Mouse (Mus musculus): Measurements from ENCODE around the gene Ydjc.
"Not testable (repeated sequence)": the region's sequence is repeated elsewhere in the genome, so short reads cannot be mapped to it uniquely, and the experiment has no call there.

Ydjc gene

GRCm38 (mm10) chr16:17151874-17152273 lies 7.5 kb downstream of the Ydjc start:
- no peak for DNase-seq (ENCODE audit: extremely low spot score, low spot score)

GRCm38 (mm10) chr16:17154346-17154745 lies 9.9 kb downstream of the Ydjc start:
- DNase-seq (ENCODE audit: extremely low spot score, low spot score): no peak

GRCm38 (mm10) chr16:17165478-17165877 lies 21.1 kb downstream of the Ydjc start:
- DNase-seq (ENCODE audit: extremely low spot score, low spot score): not testable (repeated sequence)

GRCm38 (mm10) chr16:17167179-17167578 lies 22.8 kb downstream of the Ydjc start:
- no peak for DNase-seq (ENCODE audit: extremely low spot score, low spot score)

- DNase-seq (ENCODE audit: extremely low spot score, low spot score): no peak
Observed at GRCm38 (mm10) chr16:17168049-17168448, 23.6 kb downstream of the Ydjc start.

- DNase-seq (ENCODE audit: extremely low spot score, low spot score): no peak
Observed at GRCm38 (mm10) chr16:17175765-17176164, 31.3 kb downstream of the Ydjc start.

GRCm38 (mm10) chr16:17177623-17178170 lies 33.3 kb downstream of the Ydjc start:
- no peak for DNase-seq (ENCODE audit: extremely low spot score, low spot score)

GRCm38 (mm10) chr16:17179706-17180105 lies 35.3 kb downstream of the Ydjc start:
- DNase-seq (ENCODE audit: extremely low spot score, low spot score): no peak

- no peak for DNase-seq (ENCODE audit: extremely low spot score, low spot score)
Observed at GRCm38 (mm10) chr16:17181382-17181781, 37.0 kb downstream of the Ydjc start.

GRCm38 (mm10) chr16:17182136-17182535 lies 37.7 kb downstream of the Ydjc start:
- DNase-seq (ENCODE audit: extremely low spot score, low spot score): no peak

- no peak for DNase-seq (ENCODE audit: extremely low spot score, low spot score)
Observed at GRCm38 (mm10) chr16:17183003-17183402, 38.6 kb downstream of the Ydjc start.

- DNase-seq (ENCODE audit: extremely low spot score, low spot score): no peak
Observed at GRCm38 (mm10) chr16:17185475-17185874, 41.1 kb downstream of the Ydjc start.

- DNase-seq (ENCODE audit: extremely low spot score, low spot score): no peak
Observed at GRCm38 (mm10) chr16:17193823-17194222, 49.4 kb downstream of the Ydjc start.

GRCm38 (mm10) chr16:17200121-17200952 lies 55.9 kb downstream of the Ydjc start:
- DNase-seq (ENCODE audit: extremely low spot score, low spot score): no peak

GRCm38 (mm10) chr16:17200953-17201707 lies 56.7 kb downstream of the Ydjc start:
- DNase-seq (ENCODE audit: extremely low spot score, low spot score): peak; percentile 88

GRCm38 (mm10) chr16:17201977-17202376 lies 57.6 kb downstream of the Ydjc start:
- DNase-seq (ENCODE audit: extremely low spot score, low spot score): no peak

- no peak for DNase-seq (ENCODE audit: extremely low spot score, low spot score)
Observed at GRCm38 (mm10) chr16:17202549-17202948, 58.1 kb downstream of the Ydjc start, which contains the start of gene Ube2l3. Gene Ube2l3 (minus strand): TSS chr16:17202649.

- no peak for DNase-seq (ENCODE audit: extremely low spot score, low spot score)
Observed at GRCm38 (mm10) chr16:17204990-17205389, 60.6 kb downstream of the Ydjc start.

- DNase-seq (ENCODE audit: extremely low spot score, low spot score): peak; percentile 90
Observed at GRCm38 (mm10) chr16:17208389-17209361, 64.3 kb downstream of the Ydjc start, which contains the start of gene Rimbp3. Gene Rimbp3 (plus strand): TSS chr16:17208603.

GRCm38 (mm10) chr16:17209404-17209960 lies 65.1 kb downstream of the Ydjc start:
- DNase-seq (ENCODE audit: extremely low spot score, low spot score): no peak
